Mouse (Mus musculus) testis, adult 2 months (tissue): ENCODE data around the gene Elp5. TPM values are rescaled to one million over a fixed set of nuclear protein-coding genes. Genes with fewer than 3 reads are reported as not detected.
A peak's percentile ranks its signal among the peaks of the same experiment; 100 is the strongest.

Source experiments
- H3K27ac ChIP-seq: fragments of 200-500 bp; 2 replicates; pipeline ENCODE4 v1.5.1; 2012; ENCODE audit warnings: low read depth, low read length; ENCODE audit not compliant: control insufficient read depth, insufficient read depth
- H3K27me3 ChIP-seq: fragments of 200-500 bp; 2 replicates; pipeline ENCODE4 v1.6.1; 2012; ENCODE audit warnings: mild to moderate bottlenecking, low read length, moderate library complexity; ENCODE audit not compliant: control insufficient read depth, insufficient read depth
- H3K36me3 ChIP-seq: fragments of 200-500 bp; 2 replicates; pipeline ENCODE4 v1.6.1; 2012; ENCODE audit warnings: mild to moderate bottlenecking, low read length; ENCODE audit not compliant: control insufficient read depth, insufficient read depth
- H3K4me1 ChIP-seq: fragments of 200-500 bp; 2 replicates; pipeline ENCODE4 v1.6.1; 2012; ENCODE audit warnings: low read length; ENCODE audit not compliant: control insufficient read depth, insufficient read depth
- H3K4me3 ChIP-seq: fragments of 200-500 bp; 2 replicates; pipeline ENCODE4 v1.5.1; 2012; ENCODE audit warnings: low read depth, mild to moderate bottlenecking, low read length, moderate library complexity, mixed read lengths; ENCODE audit not compliant: control insufficient read depth
- CTCF ChIP-seq: fragments of 200-500 bp; IDR thresholded peaks from 2 replicates; pipeline ENCODE4 v1.5.1; 2012; ENCODE audit warnings: low read depth, mild to moderate bottlenecking, inconsistent platforms, low read length, moderate library complexity; ENCODE audit not compliant: control insufficient read depth, insufficient read depth, insufficient replicate concordance
- POLR2A ChIP-seq: fragments of 200-500 bp; IDR thresholded peaks from 2 replicates; pipeline ENCODE4 v1.6.1; 2012; ENCODE audit warnings: low read depth, mild to moderate bottlenecking, inconsistent platforms, low read length, moderate library complexity; ENCODE audit not compliant: control insufficient read depth
- polyA plus RNA-seq: library from polyadenylated mRNA; depleted of rRNA; stranded (reverse); fragments of >200 nt; gene quantifications from 2 replicates; pipeline ENCODE4 v1.2.3, GENCODE M21; 2012

Elp5 gene
- polyA plus RNA-seq, 1 experiment, result 226 TPM

GRCm38 (mm10) chr11:70001865-70002264 lies 19.5 kb upstream of the Elp5 start:
- peaks cover 3% of the 10 kb centered on the region for H3K36me3 ChIP-seq
- no peak overlapping the region for H3K4me3 ChIP-seq
- H3K27me3 ChIP-seq, result no peaks in the 10 kb centered on the region
- TF ChIP-seq CTCF, result no peak
- TF ChIP-seq POLR2A, result no peak
- H3K27ac ChIP-seq, result no peak overlapping the region
- H3K4me1 ChIP-seq, result peaks cover 20% of the 10 kb centered on the region

DNA sequence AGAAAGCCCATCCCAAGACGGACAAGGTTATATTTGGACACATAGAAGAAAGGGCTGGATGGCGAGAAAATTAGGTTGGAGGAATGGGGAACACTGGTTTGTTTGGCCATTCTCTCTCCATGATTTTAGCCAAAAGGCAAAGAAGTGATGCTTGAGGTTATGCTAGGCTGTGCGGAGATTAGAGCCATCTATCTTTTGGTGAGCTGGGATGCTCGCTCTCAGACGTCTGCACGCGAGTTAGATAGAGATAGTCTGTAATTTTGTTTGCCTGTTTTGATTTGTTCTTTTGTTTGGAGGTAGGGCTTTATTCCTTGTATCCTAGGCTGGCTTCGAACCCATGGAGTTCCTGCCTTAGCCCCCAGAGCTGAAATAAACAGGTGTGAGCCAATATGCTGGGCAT lies 18.8 kb upstream of the Elp5 start:
- Histone ChIP-seq H3K4me1 (peaks cover 20% of the 10 kb centered on the region), H3K27ac (peak overlapping the region; percentile 88), H3K4me3 (peak overlapping the region; percentile 80), H3K27me3 (no peaks in the 10 kb centered on the region), H3K36me3 (peaks cover 3% of the 10 kb centered on the region)
- no peak for TF ChIP-seq CTCF

- peak; percentile 87 for TF ChIP-seq POLR2A
- TF ChIP-seq CTCF, result peak; percentile 13; the same call in 1 of the 2 replicates
- peak within 1 kb of the TSS; percentile 82 for H3K4me3 ChIP-seq
- peak within 1 kb of the TSS; percentile 88 for H3K27ac ChIP-seq
- H3K4me1 ChIP-seq, result peaks cover 20% of the 10 kb centered on the region
- no peaks in the 10 kb centered on the region for H3K27me3 ChIP-seq
- H3K36me3 ChIP-seq, result peaks cover 3% of the 10 kb centered on the region
These were observed 18.1 kb upstream of the Elp5 start, which contains the start of gene Dvl2 for GRCm38 (mm10) chr11:70000396-70000898. Gene Dvl2 (plus strand): TSS chr11:70000595.

DNA sequence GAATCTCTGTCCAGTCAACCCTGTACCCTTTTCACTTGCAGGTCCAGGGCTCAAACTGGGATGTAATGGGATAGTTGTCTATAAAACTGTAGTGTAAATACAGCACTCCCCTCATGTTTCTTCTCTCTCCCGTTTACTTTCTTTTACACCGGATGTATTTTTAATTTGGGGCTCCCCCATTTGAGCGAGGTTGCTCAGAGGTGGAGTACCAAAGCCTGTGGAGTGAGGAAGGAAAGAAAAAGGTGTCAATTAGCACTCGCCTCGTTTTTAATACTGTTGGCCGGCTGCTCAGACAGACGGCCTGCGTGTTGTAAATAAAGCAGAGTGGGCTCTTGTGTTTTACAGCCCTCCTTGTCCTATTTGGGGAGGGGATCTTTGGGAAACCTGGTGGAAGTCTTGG lies 17.3 kb upstream of the Elp5 start:
- Histone ChIP-seq H3K4me3 (peak overlapping the region; percentile 80), H3K4me1 (peaks cover 20% of the 10 kb centered on the region), H3K36me3 (peaks cover 3% of the 10 kb centered on the region), H3K27ac (peak overlapping the region; percentile 86), H3K27me3 (no peaks in the 10 kb centered on the region)
- no peak for TF ChIP-seq CTCF
- no peak for TF ChIP-seq POLR2A

GRCm38 (mm10) chr11:69998567-69999491 lies 16.5 kb upstream of the Elp5 start:
- no peaks in the 10 kb centered on the region for H3K27me3 ChIP-seq
- peaks cover 20% of the 10 kb centered on the region for H3K4me1 ChIP-seq
- no peak for TF ChIP-seq POLR2A
- peaks cover 3% of the 10 kb centered on the region for H3K36me3 ChIP-seq
- H3K27ac ChIP-seq, result peak overlapping the region; percentile 86
- peak overlapping the region; percentile 82 for H3K4me3 ChIP-seq

GRCm38 (mm10) chr11:69997070-69997509 lies 14.8 kb upstream of the Elp5 start:
- peak overlapping the region; percentile 98 for H3K4me3 ChIP-seq
- peaks cover 5% of the 10 kb centered on the region for H3K36me3 ChIP-seq
- H3K27ac ChIP-seq, result peak overlapping the region; percentile 92
- peaks cover 23% of the 10 kb centered on the region for H3K4me1 ChIP-seq
- H3K27me3 ChIP-seq, result no peaks in the 10 kb centered on the region
- TF ChIP-seq POLR2A, result peak; percentile 62
- no peak for TF ChIP-seq CTCF

- Histone ChIP-seq H3K27ac (peak overlapping the region; percentile 97), H3K4me1 (peaks cover 23% of the 10 kb centered on the region), H3K4me3 (peak overlapping the region; percentile 98), H3K36me3 (peaks cover 5% of the 10 kb centered on the region), H3K27me3 (no peaks in the 10 kb centered on the region)
- no peak for TF ChIP-seq CTCF
- TF ChIP-seq POLR2A, result no peak
These were observed 14.1 kb upstream of the Elp5 start for GRCm38 (mm10) chr11:69996161-69997061.
